Mouse (Mus musculus) embryonic fibroblast, embryonic 13.5 days (primary cell): ENCODE data around the gene Gp9.

Experiments used
- CTCF ChIP-seq: IDR thresholded peaks from 2 replicates; pipeline ENCODE4 v1.5.1; 2011; ENCODE audit warnings: mild to moderate bottlenecking, control low read depth, low read length, moderate library complexity, borderline replicate concordance; ENCODE audit not compliant: insufficient read depth
- POLR2A ChIP-seq: IDR thresholded peaks from 2 replicates; pipeline ENCODE4 v1.6.1; 2011; ENCODE audit warnings: low read depth, mild to moderate bottlenecking, control low read depth, low read length, moderate library complexity

DNA sequence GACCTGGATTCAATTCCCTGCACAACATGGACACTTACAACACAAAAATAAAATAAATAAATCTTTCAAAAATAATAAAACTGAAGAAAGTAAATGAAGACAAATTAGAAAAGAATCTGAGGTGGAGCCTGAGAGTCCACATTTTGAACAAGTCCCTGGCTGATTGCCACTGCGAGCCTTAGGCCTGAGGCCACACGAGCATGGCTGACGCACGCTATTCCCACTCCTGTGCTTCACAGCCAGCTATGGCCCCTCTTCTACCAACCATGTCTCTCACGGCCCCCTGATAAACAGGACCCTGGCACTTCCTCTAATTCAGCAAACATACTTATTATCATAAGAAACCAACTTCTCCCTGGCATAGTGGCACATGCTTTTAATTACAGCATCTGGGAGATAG is 8.7 kb downstream of the Gp9 start:
- TF ChIP-seq POLR2A (no peak), CTCF (no peak)
